Mouse (Mus musculus) heart, postnatal 0 days (tissue): ENCODE measurements around the gene Vps33b. TPM values are rescaled to one million over a fixed set of nuclear protein-coding genes. Genes with fewer than 3 reads are reported as not detected.

ENCODE experiments used
- ATAC-seq: fragments of 200-750 bp; cut with Nextera tagmentation; 2 replicates; pipeline ENCODE4 v1.8.0; 2017; ENCODE audit warnings: low read depth, moderate number of reproducible peaks, moderate library complexity; ENCODE audit not compliant: insufficient read depth
- DNase-seq: peaks from one replicate; pipeline ENCODE4 v3.0.0-alpha.2; 2016; ENCODE audit warnings: low spot score
- H3K27ac ChIP-seq: fragments of 300-500 bp; sonication (generic); 2 replicates; pipeline ENCODE4 v1.5.1; 2014; ENCODE audit warnings: low read depth, mild to moderate bottlenecking
- H3K27me3 ChIP-seq: fragments of 300-500 bp; sonication (generic); 2 replicates; pipeline ENCODE4 v1.6.1; 2014; ENCODE audit warnings: low read length, mixed read lengths; ENCODE audit not compliant: control insufficient read depth, insufficient read depth
- H3K36me3 ChIP-seq: fragments of 300-500 bp; sonication (generic); replicated peaks from 2 replicates; pipeline ENCODE4 v1.6.1; 2014; ENCODE audit warnings: low read length, mixed read lengths; ENCODE audit not compliant: control insufficient read depth, insufficient read depth
- H3K4me1 ChIP-seq: fragments of 300-500 bp; sonication (generic); 2 replicates; pipeline ENCODE4 v1.6.1; 2014; ENCODE audit warnings: antibody characterized with exemption; ENCODE audit not compliant: control insufficient read depth, insufficient read depth
- H3K4me2 ChIP-seq: fragments of 300-500 bp; sonication (generic); 2 replicates; pipeline ENCODE4 v1.6.1; 2014; ENCODE audit warnings: low read depth, mild to moderate bottlenecking, low read length, moderate library complexity
- H3K4me3 ChIP-seq: fragments of 300-500 bp; sonication (generic); 2 replicates; pipeline ENCODE4 v1.5.1; 2014; ENCODE audit warnings: low read depth, low read length
- H3K9ac ChIP-seq: fragments of 300-500 bp; sonication (generic); replicated peaks from 2 replicates; pipeline ENCODE4 v1.6.1; 2014; ENCODE audit warnings: low read depth, low read length, mixed read lengths
- H3K9me3 ChIP-seq: fragments of 300-500 bp; sonication (generic); replicated peaks from 2 replicates; pipeline ENCODE4 v1.6.1; 2016; ENCODE audit warnings: low read length; ENCODE audit not compliant: control insufficient read depth
- CTCF ChIP-seq: IDR thresholded peaks from 2 replicates; pipeline ENCODE4 v1.5.1; 2016; ENCODE audit warnings: antibody characterized with exemption, control low read depth, low read depth
- EP300 ChIP-seq: IDR thresholded peaks from 2 replicates; pipeline ENCODE4 v1.6.1; 2016; ENCODE audit warnings: antibody characterized with exemption, low read depth
- WGBS: fragments of 180-500 bp; shearing (Covaris S2); extraction: QIAGEN DNeasy Blood & Tissue Kit; methylation state at CpG from one replicate; pipeline ENCODE4 v1.1.7; 2014; 5-methylcytosine and 5-hydroxymethylcytosine counted together
- polyA plus RNA-seq: library from polyadenylated mRNA; unstranded; fragments of >200 nt; fragmentation: Nextera tagmentation; extraction: Ambion mirVana; gene quantifications from 2 replicates; pipeline ENCODE4 v1.2.1, GENCODE M21; 2015
- total RNA-seq: library from RNA; depleted of rRNA; stranded (reverse); fragments of >200 nt; gene quantifications from 2 replicates; pipeline ENCODE4 v1.2.3, GENCODE M21; 2014; ENCODE audit warnings: low replicate concordance

The Vps33b gene
- total and polyA plus RNA-seq, 2 experiments from 2014 or later = 3.9 to 8.0 TPM

DNA sequence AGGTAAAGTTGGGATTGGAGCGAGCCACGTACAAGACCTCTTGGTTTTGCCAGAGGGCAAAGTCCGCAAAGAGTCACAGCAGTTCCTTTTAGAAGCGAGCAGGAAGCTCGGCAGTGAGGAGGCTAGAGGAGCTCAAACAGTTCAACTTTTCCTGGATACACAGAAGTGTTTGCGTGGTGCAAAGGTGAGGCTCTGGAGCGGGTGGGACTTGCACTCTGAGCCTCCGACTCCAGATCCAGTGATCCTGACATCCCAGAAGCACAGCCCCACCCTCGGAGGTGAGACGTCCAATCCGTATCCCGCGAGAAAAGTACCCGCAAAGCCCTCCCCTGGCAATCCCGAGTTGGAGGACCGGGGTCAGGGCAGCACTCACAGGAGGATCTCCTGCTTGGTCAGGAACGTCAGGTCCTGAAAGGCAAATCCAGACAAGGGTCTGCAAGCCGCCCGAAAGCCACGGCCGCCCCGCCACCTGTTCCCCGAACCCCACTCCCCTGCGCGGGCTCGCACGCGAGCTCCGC lies 37.4 kb upstream of the Vps33b start:
- Histone ChIP-seq H3K36me3 (peaks cover 15% of the 10 kb centered on the region), H3K4me3 (peak overlapping the region; percentile 69), H3K27me3 (no peaks in the 10 kb centered on the region), H3K27ac (peak overlapping the region; percentile 49), H3K4me2 (peak overlapping the region; percentile 85), H3K9ac (peak overlapping the region; percentile 47), H3K4me1 (peaks cover 13% of the 10 kb centered on the region; the same call in 1 of the 2 replicates), H3K9me3 (no peaks in the 10 kb centered on the region)
- peak; percentile 30 for DNase-seq
- under 1% methylated on average over 29 of the region's 29 CpGs for WGBS
- peak; percentile 37 for ATAC-seq
- TF ChIP-seq EP300 (no peak), CTCF (no peak)

DNA sequence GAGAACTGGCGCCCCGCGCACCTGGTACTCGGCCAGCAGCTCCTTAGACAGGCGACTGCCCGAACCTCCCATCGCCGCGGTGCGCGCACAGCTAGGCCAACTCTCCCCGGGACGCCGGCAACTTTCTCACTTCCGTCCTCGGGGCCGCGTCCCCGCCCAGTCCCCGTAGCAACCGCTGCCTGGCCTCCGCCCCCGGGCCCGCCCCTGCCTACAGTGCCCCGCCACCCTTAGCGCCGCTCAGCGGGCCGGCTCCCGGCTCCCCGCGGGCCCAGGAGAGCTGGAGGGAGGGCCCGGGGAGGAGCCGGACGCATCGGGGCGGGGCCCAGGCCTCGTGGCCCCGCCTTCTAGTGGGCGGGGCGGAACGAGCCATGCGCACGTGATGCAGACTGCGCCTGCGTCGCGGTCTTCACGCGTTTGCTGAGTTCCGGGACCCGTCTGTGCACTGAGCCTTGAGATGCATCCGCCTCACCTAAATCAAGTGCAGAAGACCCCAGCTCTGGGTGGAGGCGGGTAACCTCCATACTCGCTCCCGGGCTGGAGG lies 36.9 kb upstream of the Vps33b start, which contains the start of the genes Cib1 and Gdpgp1:
TSS of gene Cib1 (minus strand) at position 325 of the 541 bp plus-strand sequence.
TSS of gene Gdpgp1 (plus strand) at position 377 of the 541 bp plus-strand sequence.
- WGBS = 0% methylated on average over 56 of the region's 56 CpGs
- TF ChIP-seq EP300 (no peak), CTCF (no peak)

DNA sequence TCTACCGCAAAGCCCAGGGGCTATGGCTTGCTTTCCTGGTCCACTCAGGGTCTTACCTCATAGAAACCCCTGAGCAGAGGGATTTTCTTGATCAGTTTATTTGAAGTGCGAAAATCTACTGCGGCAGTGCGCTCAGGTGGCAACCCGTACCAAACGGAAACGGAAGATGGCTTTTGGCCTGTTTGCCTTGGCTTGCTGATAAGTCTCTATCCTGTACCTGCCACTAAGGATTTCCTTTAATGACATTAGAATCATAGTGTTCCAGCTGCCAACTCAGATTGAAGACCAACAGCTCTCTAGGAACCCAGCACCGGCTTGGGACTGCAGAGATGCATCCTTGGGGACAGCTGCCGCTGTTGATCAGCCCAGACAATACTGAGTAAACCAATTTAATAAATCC lies 35.6 kb upstream of the Vps33b start:
- Histone ChIP-seq H3K27me3 (no peaks in the 10 kb centered on the region), H3K4me2 (peak overlapping the region; percentile 22; the same call in 1 of the 2 replicates), H3K27ac (no peak overlapping the region), H3K9ac (no peak overlapping the region; the same call in 1 of the 2 replicates), H3K36me3 (peaks cover 15% of the 10 kb centered on the region), H3K4me1 (peaks cover 13% of the 10 kb centered on the region; the same call in 1 of the 2 replicates), H3K4me3 (no peak overlapping the region), H3K9me3 (no peaks in the 10 kb centered on the region)
- ATAC-seq (no peak), DNase-seq (no peak)
- TF ChIP-seq EP300 = no peak
- no peak for TF ChIP-seq CTCF
- 67% methylated on average over 9 of the region's 9 CpGs for WGBS

More for the DNA sequence above, 36.9 kb upstream of the Vps33b start, which contains the start of the genes Cib1 and Gdpgp1:
- ATAC-seq (peak; percentile 100), DNase-seq (peak; percentile 95)
- H3K9ac ChIP-seq = peak within 1 kb of the TSS; percentile 75
- peak within 1 kb of the TSS; percentile 64 for H3K27ac ChIP-seq
- H3K4me3 ChIP-seq = peak within 1 kb of the TSS; percentile 69
- H3K36me3 ChIP-seq = peaks cover 10% of the 10 kb centered on the region; the same call in 1 of the 2 replicates
- H3K27me3 ChIP-seq = no peaks in the 10 kb centered on the region
- no peaks in the 10 kb centered on the region for H3K9me3 ChIP-seq
- peaks cover 13% of the 10 kb centered on the region; the same call in 1 of the 2 replicates for H3K4me1 ChIP-seq
- H3K4me2 ChIP-seq = peak within 1 kb of the TSS; percentile 85

DNA sequence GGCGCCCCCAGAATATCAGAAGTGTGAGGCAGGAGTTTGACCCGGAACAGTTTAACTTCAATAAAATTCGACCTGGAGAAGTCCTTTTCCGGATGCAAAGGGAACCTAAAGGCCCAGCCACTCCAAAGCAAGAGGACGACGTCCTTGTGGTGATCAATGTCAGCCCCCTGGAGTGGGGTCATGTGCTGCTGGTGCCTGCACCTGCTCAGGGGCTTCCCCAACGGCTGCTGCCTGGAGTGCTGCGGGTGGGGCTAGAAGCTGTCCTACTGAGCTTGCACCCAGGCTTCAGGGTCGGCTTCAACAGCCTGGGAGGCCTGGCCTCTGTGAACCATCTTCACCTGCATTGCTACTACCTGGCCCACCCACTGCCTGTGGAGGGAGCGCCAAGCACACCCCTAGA lies 30.9 kb upstream of the Vps33b start:
- Histone ChIP-seq H3K27me3 (no peaks in the 10 kb centered on the region), H3K4me1 (peaks cover 7% of the 10 kb centered on the region; the same call in 1 of the 2 replicates), H3K4me3 (no peak overlapping the region), H3K9me3 (no peaks in the 10 kb centered on the region), H3K27ac (no peak overlapping the region), H3K9ac (no peak overlapping the region), H3K4me2 (no peak overlapping the region), H3K36me3 (peaks cover 22% of the 10 kb centered on the region)
- DNase-seq = no peak
- TF ChIP-seq CTCF (no peak), EP300 (no peak)
- 86% methylated on average over 10 of the region's 10 CpGs for WGBS
- ATAC-seq = no peak

DNA sequence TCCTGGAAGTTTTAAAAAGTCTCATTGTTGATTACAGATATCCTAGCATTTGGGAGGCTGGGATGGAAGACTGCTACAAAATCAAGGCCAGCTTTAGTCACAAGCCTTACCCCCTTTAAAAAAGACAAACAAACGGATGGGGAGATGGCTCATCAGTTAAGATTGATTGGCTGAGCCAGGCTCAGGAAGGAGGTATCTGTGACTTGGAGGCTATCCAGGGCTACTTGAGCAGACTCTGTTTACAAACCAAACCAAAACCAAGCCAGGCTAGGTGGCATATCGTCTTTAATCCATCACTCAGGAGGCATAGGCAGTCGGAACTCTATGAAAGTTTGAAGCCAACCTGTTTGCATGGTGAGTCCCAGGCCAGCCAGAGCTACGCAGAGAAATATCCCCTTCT lies 27.8 kb upstream of the Vps33b start:
- H3K4me3 ChIP-seq = no peak overlapping the region
- no peak for DNase-seq
- no peak overlapping the region for H3K4me2 ChIP-seq
- no peak for TF ChIP-seq EP300
- no peak for TF ChIP-seq CTCF
- no peaks in the 10 kb centered on the region for H3K9me3 ChIP-seq
- no peaks in the 10 kb centered on the region for H3K27me3 ChIP-seq
- 0 out of 2 replicates have a peak, but pooled peaks cover 3% of the 10 kb centered on the region for H3K4me1 ChIP-seq
- peaks cover 22% of the 10 kb centered on the region for H3K36me3 ChIP-seq
- no peak overlapping the region for H3K9ac ChIP-seq
- WGBS = 79% methylated on average over 4 of the region's 4 CpGs
- H3K27ac ChIP-seq = no peak overlapping the region
- ATAC-seq = no peak
